Mouse (Mus musculus) spleen, adult 18-20 months (tissue): ENCODE results near the gene Vamp8.

ENCODE experiments used
- DNase-seq, 2 experiments: peaks; one replicate each; pipeline ENCODE4 v3.0.0; 2022; ENCODE audit warnings: mixed read lengths in 2 of 2

The Vamp8 gene

DNA sequence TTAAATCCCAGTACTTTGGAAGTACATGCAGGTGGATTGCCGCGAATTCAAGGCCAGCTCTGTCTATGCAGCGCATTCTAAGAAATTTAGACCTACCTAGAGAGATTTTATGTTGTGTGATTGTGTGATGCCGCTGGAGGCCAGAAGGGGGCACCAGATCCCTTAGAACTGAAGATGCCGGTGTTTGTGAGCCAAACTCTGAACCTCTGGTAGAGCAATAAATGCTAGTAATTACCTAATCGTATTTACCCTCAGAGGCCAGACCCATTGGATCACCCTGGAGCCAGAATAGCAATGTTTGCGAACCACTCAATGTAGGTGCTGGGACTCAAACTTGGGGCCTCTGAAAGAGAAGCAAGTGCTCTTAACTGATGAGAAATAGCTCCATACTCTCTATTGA, 11.4 kb upstream of the Vamp8 start:
- DNase-seq: peak; percentile 48 to 85

DNA sequence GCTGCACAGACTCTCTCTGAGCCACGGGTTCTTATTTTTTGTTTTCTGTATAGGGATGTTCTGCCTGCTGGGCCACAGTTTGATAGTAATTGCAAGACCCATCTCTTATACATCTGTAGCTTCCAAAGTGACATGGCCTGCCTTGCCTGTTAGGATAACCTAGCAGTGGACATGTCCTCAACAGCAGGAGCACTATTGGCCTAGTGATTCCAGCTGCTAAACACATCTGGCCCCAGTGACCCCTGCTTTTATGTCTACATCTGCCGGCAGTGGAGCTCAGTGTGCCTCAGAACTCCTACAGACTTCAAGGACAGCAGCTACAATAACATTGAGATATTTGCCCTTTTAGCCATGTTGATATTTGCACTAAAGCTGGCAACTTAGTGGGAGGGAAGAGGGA, 9.5 kb upstream of the Vamp8 start:
- no peak for DNase-seq

DNA sequence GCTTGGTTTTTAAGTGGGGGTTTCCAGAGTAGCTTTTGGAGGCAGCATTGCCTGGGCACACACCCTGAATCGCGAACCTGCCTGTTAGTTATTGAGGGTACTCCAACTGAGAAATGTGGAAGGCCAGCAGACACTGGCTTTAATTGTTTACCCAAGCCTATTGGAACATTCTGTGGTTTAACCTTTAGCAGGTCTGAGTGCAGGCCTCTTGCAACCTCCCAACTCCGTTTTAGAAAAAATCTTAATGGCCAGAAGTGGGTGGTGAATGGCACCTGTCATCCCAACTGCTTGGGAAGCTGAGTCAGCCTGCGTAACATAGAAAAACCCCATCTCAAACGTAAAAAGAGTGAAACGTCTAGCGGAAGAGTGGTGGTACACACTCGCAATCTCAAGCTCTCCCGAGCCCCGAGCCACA, 6.3 kb upstream of the Vamp8 start:
- no peak for DNase-seq

DNA sequence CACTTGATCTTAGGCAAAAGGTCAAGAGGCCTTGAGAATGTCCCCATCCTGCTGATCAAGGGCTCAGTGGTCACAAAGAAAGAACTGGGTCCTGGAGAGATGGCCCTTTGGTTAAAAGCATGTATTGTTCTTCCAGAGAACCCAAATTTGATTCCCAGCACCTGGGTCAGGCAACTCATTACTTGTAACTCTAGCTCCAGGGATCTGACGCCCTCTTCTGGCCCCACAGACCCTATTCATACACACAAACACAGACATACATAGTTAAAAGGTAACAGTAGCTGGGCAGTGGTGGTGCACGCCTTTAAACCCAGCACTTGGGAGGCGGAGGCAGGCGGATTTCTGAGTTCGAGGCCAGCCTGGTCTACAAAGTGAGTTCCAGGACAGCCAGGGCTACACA, 1.8 kb upstream of the Vamp8 start:
- no peak for DNase-seq

DNA sequence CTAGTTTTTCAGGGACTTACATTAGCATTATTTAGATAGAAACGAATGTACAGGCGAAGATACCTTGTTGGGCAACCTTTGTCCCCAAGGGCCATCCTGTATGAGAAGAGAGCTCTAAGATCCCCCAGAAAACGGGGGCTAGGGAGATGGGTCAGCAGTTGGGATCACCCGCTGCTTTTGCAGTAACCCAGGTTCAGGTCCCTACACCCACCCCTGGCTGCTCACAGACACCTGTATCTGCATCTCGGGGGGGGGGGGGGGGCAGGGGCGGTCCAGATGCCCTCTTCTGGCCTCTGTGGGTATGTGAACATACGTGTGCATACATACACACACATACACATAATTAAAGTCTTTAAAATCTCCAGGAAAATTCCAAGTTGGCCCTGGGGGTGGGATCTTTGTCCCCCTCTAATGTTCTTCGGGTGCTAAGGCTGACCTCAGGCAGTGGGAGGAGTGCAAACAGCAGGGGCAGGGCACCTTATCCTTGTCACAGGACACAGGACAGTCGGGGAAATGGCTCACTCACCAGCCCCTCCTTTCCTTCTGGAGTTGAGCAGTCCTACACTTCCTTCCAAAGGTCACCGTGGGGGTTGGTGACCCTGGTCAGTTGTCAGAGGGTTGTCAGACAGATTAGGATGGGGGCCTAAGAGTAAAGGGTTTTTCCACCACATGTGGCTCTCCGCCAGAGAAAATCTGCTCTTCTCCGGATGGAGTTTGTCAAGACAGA, 455 bp upstream of the Vamp8 start:
- DNase-seq: peak; percentile 35 to 38

DNA sequence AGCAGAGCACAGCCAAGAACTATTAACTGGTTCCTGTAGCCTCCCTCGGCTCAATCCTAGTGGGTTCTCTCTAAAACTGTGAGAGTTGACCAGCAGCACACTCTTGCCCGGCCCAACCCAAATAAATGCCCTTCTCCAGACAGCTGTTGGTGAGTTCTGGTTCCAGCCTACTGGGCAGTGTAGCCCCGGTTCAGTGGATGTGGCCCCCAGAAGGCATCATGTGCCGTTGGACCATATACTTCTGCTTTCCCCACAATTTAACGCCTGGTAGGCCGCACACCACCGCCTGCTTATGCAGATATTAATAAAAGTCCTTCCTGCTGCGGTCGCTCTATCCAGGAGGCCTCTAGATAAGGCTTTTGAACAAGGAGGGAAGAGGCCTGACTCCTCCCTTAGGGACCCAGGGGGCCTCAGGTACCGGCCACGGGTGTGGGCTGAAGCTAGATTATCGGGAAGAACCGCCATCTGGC, 997 bp downstream of the Vamp8 start:
- DNase-seq: peak; percentile 59

DNA sequence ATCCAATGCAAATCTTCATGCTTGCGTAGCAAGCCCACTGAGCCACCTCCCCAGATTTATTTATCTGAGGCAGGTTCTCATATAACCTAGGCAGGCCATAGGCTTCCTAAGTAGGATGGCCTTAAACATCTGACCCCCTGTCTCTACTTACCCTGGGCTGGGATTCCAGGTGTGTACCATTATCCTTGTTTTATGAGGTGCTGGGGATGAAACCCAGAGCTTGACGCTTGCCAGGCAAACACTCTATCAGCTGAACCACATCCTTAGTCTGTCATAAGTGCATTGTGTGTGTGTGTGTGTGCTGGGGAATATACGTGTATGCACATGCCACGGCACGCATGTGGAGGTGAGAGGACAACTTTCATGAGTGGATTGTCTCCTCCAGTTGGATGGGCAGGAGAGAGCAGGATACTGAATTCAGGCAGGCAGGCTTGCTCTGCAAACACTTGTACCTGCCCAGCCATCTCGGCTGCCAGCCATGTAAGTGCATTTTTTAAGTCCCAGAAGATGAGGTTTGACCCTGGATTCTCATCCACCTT, 1.6 kb downstream of the Vamp8 start:
- DNase-seq: no peak

DNA sequence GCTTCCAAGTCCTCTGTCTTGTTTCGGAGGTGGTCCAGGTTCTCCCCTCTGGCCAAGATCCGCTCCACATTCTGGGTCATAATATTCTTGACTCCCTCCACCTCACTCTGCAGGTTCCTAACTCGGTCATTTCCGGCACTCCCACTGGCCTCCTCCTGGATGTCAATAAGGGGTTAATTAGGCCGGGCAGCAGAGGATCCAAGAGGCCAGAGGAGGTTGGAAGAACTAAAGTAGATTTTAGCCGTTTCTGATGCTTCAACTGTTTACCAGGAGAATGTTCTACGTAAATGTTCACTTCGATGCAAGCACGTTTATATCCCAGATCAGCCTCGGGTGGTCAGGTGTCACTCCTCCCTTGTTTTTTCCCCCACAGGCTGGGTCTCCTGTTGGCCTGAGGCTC, 2.2 kb downstream of the Vamp8 start:
- no peak for DNase-seq

DNA sequence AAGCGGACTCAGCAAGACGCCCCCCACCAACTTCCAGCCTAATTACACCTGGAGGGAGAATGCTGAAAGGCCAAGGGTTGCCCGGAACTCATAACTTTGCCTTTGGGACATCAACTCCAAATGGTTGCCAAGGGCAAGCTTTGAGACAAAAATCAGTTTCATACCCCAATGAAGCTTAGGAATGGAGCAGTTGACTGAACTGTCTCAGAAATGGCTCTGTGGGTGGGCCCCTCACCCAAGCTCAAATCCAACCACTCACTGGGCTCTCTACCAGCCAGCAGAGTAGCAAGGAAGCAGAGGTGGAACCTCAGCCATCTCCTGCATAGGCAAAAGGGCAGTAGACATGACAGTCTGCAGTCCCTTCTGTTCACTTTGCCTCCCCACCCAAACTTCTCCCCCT, 2.7 kb downstream of the Vamp8 start:
- no peak for DNase-seq

DNA sequence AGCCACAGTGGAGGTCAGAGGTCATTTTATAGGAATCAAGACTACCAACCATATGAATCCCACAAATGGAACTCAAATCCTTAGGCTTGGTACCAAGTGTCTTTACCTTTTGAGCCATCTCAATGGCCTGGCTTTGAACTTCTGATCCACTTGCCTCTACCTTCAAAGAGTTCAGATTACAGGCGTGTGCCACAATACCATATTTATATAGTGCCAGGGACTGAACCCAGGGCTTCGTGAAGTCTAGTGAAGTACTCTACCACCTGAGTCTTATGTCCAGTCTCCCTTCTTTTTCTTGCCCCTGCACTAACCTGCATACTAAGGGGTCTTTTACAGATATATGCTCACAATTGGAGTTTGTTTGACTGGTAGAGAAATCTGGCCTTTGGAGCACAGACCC, 3.9 kb downstream of the Vamp8 start:
- DNase-seq: no peak

DNA sequence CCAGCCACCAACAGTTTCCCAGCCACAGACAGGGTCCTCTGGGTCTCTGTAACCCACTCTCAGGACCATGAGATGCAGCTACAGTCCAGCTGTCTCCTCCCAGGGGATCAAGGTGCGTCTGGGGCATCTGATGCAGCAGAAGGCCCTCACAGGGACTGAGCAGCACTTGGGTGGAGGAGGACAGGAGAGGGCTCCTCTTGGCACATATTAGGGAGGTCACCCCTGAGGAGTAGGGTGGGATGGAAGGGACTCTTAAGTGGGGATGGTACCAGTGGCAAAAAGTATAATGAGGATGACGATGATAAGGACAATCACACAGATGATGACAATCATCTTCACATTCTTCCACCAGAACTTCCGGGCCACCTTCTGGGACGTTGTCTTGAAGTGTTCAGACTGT, 5.2 kb downstream of the Vamp8 start:
- no peak for DNase-seq

DNA sequence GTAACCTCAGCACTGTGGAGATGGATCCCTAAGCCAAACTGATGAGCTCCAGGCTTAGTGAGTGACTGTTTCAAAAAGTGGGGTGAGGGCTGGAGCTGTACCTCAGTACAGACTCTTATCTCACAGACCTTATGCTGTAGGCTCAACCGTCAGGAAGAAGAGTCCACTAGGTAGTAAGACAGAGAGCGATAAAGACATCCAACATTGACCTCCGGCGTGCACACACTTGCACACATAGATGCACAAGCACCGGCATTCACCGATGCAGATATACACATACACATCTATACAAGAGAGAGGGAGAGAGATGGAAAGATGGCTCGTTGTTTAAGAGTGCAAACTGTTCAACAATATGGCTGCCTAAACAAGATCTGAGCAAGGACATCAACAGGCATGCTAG, 6.6 kb downstream of the Vamp8 start:
- no peak for DNase-seq

DNA sequence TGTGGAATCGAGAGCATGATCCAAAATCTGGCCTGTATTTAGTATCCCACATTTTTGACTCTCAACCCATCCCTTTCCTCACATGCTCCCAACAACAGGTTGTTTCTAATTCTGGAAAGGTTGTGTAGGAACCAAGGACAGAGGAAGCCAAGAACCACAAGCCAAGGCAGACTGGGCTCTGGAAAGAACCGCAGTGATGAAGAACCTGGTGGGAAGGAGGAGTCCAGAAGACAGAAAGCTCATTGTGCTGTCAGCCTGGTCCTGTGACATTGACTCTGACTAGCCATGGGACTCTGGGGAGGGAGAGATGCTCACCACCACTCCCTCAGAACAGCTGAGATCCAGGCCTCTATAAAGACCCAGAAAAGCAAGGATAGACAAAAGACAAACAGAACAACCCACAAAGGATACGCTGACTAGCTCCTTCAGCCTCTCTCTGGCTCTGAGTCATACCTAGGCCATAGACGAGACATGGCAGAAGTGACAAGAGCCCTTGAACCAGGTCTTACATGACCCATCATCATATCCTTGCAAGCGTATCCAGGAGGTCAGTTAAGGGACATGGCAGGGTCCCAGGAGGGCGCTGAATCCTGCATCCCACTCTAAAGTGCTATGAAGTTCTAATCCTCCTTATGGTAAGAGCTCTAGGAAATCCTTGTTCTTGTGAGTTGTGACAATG, 7.2 kb downstream of the Vamp8 start:
- DNase-seq: no peak

DNA sequence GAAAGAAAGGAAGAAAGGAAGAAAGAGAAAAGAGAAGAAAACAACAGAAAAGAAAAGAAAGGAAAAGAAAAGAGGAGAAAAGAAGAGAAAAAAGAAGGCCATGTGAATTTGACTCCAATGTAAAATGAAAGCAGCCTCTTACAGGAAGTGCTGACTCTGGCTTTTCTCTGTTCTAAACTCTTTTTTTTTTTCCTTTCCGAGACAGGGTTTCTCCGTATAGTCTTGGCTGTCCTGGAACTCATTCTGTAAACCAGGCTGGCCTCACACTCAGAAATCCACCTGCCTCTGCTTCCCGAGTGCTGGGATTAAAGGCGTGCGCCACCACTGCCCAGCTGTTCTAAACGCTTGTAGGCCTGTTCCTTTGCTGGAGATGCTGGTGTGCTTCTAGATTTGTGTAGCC, 8.0 kb downstream of the Vamp8 start:
- DNase-seq: no peak

DNA sequence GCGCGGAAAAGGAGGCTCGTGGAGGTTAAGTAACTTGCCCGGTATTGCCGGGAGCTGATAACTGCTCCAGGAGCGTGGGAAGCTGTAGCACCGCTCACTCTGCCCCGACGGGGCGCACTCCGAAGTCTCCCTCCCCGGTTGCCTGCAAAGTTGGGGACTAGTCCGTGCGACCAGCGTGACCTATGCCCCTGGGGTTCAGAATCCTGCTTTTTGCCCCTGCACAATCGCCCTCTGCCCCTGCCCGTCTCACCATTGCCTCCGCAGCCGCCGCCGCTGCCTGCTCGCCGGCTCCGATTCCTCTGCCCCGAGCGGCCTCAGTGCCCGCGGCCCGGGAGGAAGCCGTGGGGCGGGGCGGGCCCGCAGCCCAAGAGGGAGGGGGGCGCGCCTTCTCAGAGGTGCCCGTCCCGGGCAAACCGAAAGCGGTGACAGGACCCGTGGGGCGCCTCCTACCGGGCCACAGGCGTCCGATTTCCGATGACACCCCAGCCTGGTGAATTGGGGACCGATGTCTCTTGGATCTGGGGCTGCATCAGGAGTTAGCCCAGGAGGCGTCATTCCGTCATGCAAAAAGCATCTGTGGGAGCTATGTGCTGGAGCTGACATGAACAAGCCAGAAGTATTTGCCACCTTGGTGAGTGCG, 10.3 kb downstream of the Vamp8 start, which contains the start of gene Vamp5:
Gene Vamp5 (minus strand): TSS at position 338 of the 640 bp plus-strand sequence.
- DNase-seq: peak; percentile 86 to 93

DNA sequence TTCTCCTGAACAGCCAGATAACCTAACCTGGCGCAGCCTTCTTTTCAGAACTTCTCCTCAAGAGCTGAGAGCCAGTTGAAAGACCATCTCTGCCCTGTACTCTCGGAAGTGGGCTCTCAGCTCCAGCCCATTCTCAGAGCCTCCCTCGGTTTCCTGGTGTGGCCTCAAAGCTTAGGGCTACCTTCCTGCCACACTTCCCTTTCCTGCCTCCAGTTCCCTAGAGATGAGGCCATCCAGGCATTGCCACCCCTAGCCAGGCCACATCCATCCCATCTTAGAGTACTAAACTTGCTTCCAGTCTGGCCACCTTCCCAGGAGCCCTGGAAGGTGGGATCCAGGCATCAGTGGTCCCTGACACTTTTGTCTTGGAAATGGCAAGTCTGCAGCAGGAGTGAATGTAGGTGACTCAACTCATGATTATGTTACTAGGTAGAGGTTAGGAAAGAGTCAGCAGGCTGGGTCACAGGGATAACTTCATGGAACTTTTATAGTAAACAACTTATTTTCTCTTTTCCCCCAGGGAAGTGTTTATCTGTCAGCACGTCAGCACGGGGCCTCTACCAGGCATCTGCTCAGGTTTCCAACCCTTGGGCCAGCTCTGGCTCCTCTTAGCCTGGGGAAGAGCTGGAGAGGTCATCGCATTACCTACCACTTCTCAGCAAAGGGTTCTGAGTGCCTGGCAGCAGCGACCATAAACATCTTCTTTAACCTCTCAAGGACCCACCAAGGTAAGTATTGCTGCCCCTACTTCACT, 10.9 kb downstream of the Vamp8 start:
- no peak for DNase-seq

DNA sequence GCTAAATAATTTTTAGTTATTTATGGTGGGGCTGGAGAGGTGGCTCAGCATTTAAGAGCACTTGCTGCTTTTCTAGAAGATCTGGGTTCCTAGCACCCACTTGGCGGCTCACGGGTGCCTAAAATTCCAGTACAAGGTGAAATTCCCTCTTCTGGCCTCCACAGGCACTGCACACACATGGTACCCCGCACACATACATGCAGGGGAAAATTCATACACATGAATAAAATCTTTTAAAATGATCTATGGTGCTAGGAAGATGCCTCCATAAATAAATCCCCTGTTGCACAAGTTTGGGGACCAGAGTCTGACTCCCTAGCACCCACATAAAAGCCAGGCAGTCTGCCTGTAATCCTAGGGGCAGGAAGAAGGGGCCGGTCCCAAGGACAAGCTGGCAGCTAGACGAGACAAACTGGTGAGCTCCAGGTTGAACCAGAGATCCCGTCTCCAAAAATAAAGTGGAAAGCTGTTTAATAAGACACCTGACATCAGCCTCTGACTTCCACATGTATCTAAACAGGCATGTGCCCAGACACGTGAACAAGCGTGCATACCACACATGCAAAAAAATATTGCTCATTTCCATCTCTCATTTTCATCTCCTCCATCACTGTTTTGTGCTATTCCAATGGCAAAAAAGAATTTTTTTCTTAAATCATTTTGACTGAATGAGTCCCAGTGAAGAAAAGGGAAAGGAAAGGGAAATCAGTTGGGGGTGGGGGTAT, 11.8 kb downstream of the Vamp8 start:
- DNase-seq: no peak

DNA sequence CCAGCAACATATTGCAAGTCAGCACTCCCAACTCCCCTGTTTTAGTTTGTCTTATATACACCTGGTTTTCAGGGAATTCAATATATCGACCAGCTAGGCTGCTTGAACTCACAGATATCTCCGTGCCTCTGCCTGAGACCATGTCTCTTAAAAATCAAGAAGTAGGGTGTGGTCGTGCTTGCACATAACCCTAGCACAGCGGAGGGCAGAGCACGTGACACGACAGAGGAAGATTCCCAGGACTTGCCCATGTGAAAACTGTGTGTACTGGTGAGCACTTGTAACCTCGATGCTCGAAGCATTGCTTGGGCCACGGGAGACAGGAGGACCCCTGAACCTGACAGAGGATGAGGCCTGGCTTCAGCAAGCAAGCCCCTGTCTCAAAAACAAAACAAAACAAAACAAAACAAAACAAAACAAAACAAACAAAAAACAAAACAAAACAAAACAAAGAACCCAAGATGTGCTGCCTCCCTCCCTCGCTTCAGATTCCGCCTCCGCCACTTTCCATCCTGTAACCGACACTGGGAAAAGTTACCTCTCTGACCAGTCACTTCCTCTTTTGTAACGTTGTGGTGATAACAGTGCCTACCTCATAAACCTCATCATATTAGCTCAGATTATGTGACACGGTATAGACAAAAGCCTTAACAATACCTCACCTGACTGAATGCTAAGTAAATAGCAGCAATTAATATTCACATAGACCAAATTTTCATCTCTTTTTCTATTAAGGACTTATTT, 15.5 kb downstream of the Vamp8 start:
- no peak for DNase-seq

DNA sequence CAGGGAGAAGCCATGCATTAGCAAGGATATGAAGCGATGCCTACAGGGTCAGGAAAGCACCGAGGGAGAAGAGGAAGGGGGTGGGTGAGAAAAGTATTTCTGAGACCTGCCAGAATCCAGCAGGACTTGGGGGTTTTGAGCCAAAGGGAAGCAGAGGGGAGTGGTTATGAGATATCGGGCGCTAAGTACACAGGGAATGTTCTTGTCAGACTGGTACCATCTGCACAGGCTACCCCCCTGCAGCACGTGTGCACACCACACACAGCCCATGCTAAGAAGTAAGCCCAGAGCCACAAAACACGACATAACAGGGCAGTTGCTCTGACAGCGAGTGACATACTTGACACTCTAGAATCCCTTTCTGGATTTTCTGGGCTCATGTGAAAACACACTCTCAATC, 16.3 kb downstream of the Vamp8 start:
- DNase-seq: no peak

DNA sequence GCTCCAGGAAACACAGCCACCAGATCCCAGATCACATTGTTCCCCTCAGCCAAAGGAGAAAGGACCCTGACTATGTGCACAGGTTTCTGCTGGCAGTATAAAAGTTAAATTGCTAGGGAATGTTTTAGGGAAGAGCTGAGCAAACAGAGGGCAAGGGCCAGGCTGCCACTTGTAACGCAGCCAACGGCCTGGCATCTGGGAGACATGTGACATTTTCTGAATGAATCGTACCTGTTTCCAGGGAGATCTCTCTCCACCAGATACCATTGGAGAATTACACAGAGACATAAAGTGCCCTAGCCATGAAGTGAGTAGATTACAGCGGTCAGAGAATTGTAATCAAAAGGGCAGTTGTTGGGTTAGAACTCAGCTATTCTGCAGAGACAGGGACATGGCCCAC, 17.3 kb downstream of the Vamp8 start:
- DNase-seq: no peak

DNA sequence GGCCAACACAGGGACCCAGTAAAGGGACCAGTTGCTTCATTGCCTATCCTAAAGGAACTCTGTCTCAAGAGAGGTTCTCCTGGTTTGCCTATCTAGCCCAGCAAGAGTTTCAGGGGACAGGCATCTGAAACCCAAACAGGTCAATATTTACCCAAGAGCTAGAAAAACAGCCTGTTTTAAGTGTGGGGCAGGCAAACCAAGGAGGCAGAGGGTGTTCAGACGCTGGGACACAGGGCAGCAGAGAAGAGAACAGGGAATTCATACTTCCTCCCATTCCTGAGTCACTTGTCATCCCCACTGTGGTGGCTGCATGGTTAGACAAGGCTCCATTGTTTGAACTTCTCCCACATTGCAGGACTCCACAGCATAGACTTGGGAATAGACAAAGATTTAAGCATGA, 18.9 kb downstream of the Vamp8 start:
- DNase-seq: no peak

DNA sequence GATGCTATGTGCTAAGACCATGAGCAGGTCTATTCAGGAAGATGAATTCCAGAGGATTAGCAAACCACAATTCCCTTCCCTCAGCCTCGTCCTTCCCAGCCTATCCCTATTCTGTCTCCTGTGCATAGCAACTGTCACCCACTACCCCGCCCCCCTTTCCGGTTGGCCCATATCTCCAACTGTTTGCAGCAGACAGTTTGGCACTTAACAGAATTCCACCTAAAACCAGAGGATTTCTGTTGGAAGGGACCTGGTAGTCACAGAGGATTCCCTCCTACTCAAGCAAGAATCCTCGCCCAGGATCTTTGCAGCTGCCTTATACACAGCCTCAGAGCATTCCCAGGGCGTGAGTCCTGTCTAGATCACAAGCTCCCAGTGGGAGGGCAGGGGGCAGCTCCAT, 19.4 kb downstream of the Vamp8 start:
- no peak for DNase-seq
